Mouse (Mus musculus) hindbrain, embryonic 14.5 days (tissue): ENCODE data around the gene Ece1. TPM values are rescaled to one million over a fixed set of nuclear protein-coding genes. Genes with fewer than 3 reads are reported as not detected.
A peak's percentile ranks its signal among the peaks of the same experiment; 100 is the strongest.

ENCODE experiments used
- ATAC-seq: fragments of 200-750 bp; cut with Nextera tagmentation; 2 replicates; pipeline ENCODE4 v1.8.0; 2017; ENCODE audit warnings: moderate number of reproducible peaks, mild to moderate bottlenecking, moderate TSS enrichment, moderate library complexity; ENCODE audit not compliant: low FRiP score
- DNase-seq: peaks from one replicate; pipeline ENCODE4 v3.0.0-alpha.2; 2015; ENCODE audit warnings: low spot score
- H3K27ac ChIP-seq: fragments of 300-500 bp; sonication (generic); 2 replicates; pipeline ENCODE4 v1.5.1; 2014; ENCODE audit warnings: mild to moderate bottlenecking, moderate library complexity
- H3K27me3 ChIP-seq: fragments of 300-500 bp; sonication (generic); 2 replicates; pipeline ENCODE4 v1.6.1; 2014; ENCODE audit warnings: mild to moderate bottlenecking, low read length, mixed read lengths; ENCODE audit not compliant: control insufficient read depth, insufficient read depth
- H3K36me3 ChIP-seq: fragments of 300-500 bp; sonication (generic); replicated peaks from 2 replicates; pipeline ENCODE4 v1.6.1; 2014; ENCODE audit not compliant: control insufficient read depth, insufficient read depth
- H3K4me1 ChIP-seq: fragments of 300-500 bp; sonication (generic); replicated peaks from 2 replicates; pipeline ENCODE4 v1.6.1; 2014; ENCODE audit warnings: antibody characterized with exemption, low read length, mixed read lengths; ENCODE audit not compliant: control insufficient read depth, insufficient read depth
- H3K4me2 ChIP-seq: fragments of 300-500 bp; sonication (generic); replicated peaks from 2 replicates; pipeline ENCODE4 v1.6.1; 2014; ENCODE audit warnings: mild to moderate bottlenecking, moderate library complexity
- H3K4me3 ChIP-seq: fragments of 300-500 bp; sonication (generic); replicated peaks from 2 replicates; pipeline ENCODE4 v1.5.1; 2014; ENCODE audit warnings: mild to moderate bottlenecking, low read length
- H3K9ac ChIP-seq: fragments of 300-500 bp; sonication (generic); 2 replicates; pipeline ENCODE4 v1.6.1; 2014
- H3K9me3 ChIP-seq: fragments of 300-500 bp; sonication (generic); 2 replicates; pipeline ENCODE4 v1.6.1; 2016; ENCODE audit warnings: low read length; ENCODE audit not compliant: control insufficient read depth
- WGBS: fragments of 180-500 bp; shearing (Covaris S2); extraction: QIAGEN DNeasy Blood & Tissue Kit; methylation state at CpG from one replicate; pipeline ENCODE4 v1.1.7; 2014; 5-methylcytosine and 5-hydroxymethylcytosine counted together
- polyA plus RNA-seq: library from polyadenylated mRNA; unstranded; fragments of >200 nt; fragmentation: Nextera tagmentation; extraction: Ambion mirVana; gene quantifications from 2 replicates; pipeline ENCODE4 v1.2.1, GENCODE M21; 2014

Gene Ece1
- polyA plus RNA-seq, 1 experiment from 2014 or later: 25.0 TPM

GRCm38 (mm10) chr4:137952840-137953239 is 90.8 kb downstream of the Ece1 start:
- WGBS: 35% methylated on average over 4 of the region's 4 CpGs
- no peaks in the 10 kb centered on the region for H3K9me3 ChIP-seq
- DNase-seq (peak; percentile 90), ATAC-seq (no peak)
- no peaks in the 10 kb centered on the region for H3K4me1 ChIP-seq
- no peak overlapping the region for H3K27ac ChIP-seq
- no peak overlapping the region for H3K4me3 ChIP-seq
- H3K9ac ChIP-seq: no peak overlapping the region
- peaks cover 50% of the 10 kb centered on the region for H3K36me3 ChIP-seq
- H3K27me3 ChIP-seq: no peaks in the 10 kb centered on the region
- H3K4me2 ChIP-seq: no peak overlapping the region

GRCm38 (mm10) chr4:137954184-137954583 is 92.1 kb downstream of the Ece1 start:
- H3K4me3 ChIP-seq: no peak overlapping the region
- no peak overlapping the region for H3K9ac ChIP-seq
- H3K36me3 ChIP-seq: peaks cover 52% of the 10 kb centered on the region
- 85% methylated on average over 2 of the region's 2 CpGs for WGBS
- no peak overlapping the region for H3K27ac ChIP-seq
- no peaks in the 10 kb centered on the region for H3K27me3 ChIP-seq
- ATAC-seq (no peak), DNase-seq (no peak)
- no peaks in the 10 kb centered on the region for H3K9me3 ChIP-seq
- no peaks in the 10 kb centered on the region for H3K4me1 ChIP-seq
- no peak overlapping the region for H3K4me2 ChIP-seq

GRCm38 (mm10) chr4:137954926-137955396 is 92.9 kb downstream of the Ece1 start:
- H3K36me3 ChIP-seq: peaks cover 52% of the 10 kb centered on the region
- no peaks in the 10 kb centered on the region for H3K9me3 ChIP-seq
- H3K4me1 ChIP-seq: no peaks in the 10 kb centered on the region
- 86% methylated on average over 8 of the region's 8 CpGs for WGBS
- DNase-seq: no peak
- no peaks in the 10 kb centered on the region for H3K27me3 ChIP-seq
- H3K9ac ChIP-seq: no peak overlapping the region
- no peak overlapping the region for H3K4me3 ChIP-seq
- H3K4me2 ChIP-seq: no peak overlapping the region
- ATAC-seq: no peak
- H3K27ac ChIP-seq: no peak overlapping the region

GRCm38 (mm10) chr4:137956260-137956659 is 94.2 kb downstream of the Ece1 start:
- DNase-seq (no peak), ATAC-seq (no peak)
- H3K27ac ChIP-seq: no peak overlapping the region
- H3K36me3 ChIP-seq: peaks cover 55% of the 10 kb centered on the region
- no peak overlapping the region for H3K9ac ChIP-seq
- no peak overlapping the region for H3K4me3 ChIP-seq
- no peaks in the 10 kb centered on the region for H3K27me3 ChIP-seq
- H3K9me3 ChIP-seq: no peaks in the 10 kb centered on the region
- WGBS: 99% methylated on average over 15 of the region's 15 CpGs
- no peaks in the 10 kb centered on the region for H3K4me1 ChIP-seq
- H3K4me2 ChIP-seq: no peak overlapping the region

- no peaks in the 10 kb centered on the region for H3K27me3 ChIP-seq
- H3K36me3 ChIP-seq: peaks cover 64% of the 10 kb centered on the region
- ATAC-seq: no peak
- H3K4me1 ChIP-seq: no peaks in the 10 kb centered on the region
- no peak overlapping the region for H3K9ac ChIP-seq
- H3K9me3 ChIP-seq: no peaks in the 10 kb centered on the region
- no peak overlapping the region for H3K4me3 ChIP-seq
- WGBS: 85% methylated on average over 13 of the region's 13 CpGs
- H3K27ac ChIP-seq: no peak overlapping the region
- no peak for DNase-seq
- no peak overlapping the region for H3K4me2 ChIP-seq
Observed at GRCm38 (mm10) chr4:137959889-137960665, 98.0 kb downstream of the Ece1 start.

GRCm38 (mm10) chr4:137960757-137961156 is 98.7 kb downstream of the Ece1 start:
- 83% methylated on average over 11 of the region's 11 CpGs for WGBS
- no peak overlapping the region for H3K9ac ChIP-seq
- ATAC-seq (no peak), DNase-seq (no peak)
- no peaks in the 10 kb centered on the region for H3K9me3 ChIP-seq
- no peaks in the 10 kb centered on the region for H3K27me3 ChIP-seq
- no peak overlapping the region for H3K4me3 ChIP-seq
- peaks cover 64% of the 10 kb centered on the region for H3K36me3 ChIP-seq
- no peak overlapping the region for H3K4me2 ChIP-seq
- no peak overlapping the region for H3K27ac ChIP-seq
- no peaks in the 10 kb centered on the region for H3K4me1 ChIP-seq

- DNase-seq (no peak), ATAC-seq (0 out of 2 replicates have a peak, but pooled peaks have one; percentile 47)
- no peak overlapping the region for H3K27ac ChIP-seq
- 86% methylated on average over 20 of the region's 20 CpGs for WGBS
- H3K4me2 ChIP-seq: no peak overlapping the region
- H3K4me1 ChIP-seq: no peaks in the 10 kb centered on the region
- no peak overlapping the region for H3K9ac ChIP-seq
- no peaks in the 10 kb centered on the region for H3K27me3 ChIP-seq
- H3K36me3 ChIP-seq: peaks cover 51% of the 10 kb centered on the region
- no peak overlapping the region for H3K4me3 ChIP-seq
- no peaks in the 10 kb centered on the region for H3K9me3 ChIP-seq
Observed at GRCm38 (mm10) chr4:137962643-137963350, 100.8 kb downstream of the Ece1 start.

GRCm38 (mm10) chr4:137963431-137963830 is 101.4 kb downstream of the Ece1 start:
- Histone ChIP-seq H3K9ac (no peak overlapping the region), H3K27ac (no peak overlapping the region), H3K4me3 (no peak overlapping the region), H3K36me3 (peaks cover 46% of the 10 kb centered on the region), H3K27me3 (no peaks in the 10 kb centered on the region), H3K4me2 (no peak overlapping the region), H3K4me1 (no peaks in the 10 kb centered on the region), H3K9me3 (no peaks in the 10 kb centered on the region)
- DNase-seq (no peak), ATAC-seq (no peak)
- 86% methylated on average over 6 of the region's 6 CpGs for WGBS

GRCm38 (mm10) chr4:137963881-137964584 is 102.0 kb downstream of the Ece1 start:
- no peaks in the 10 kb centered on the region for H3K9me3 ChIP-seq
- DNase-seq (peak; percentile 75), ATAC-seq (peak; percentile 32; the same call in 1 of the 2 replicates)
- H3K4me2 ChIP-seq: no peak overlapping the region
- H3K36me3 ChIP-seq: peaks cover 41% of the 10 kb centered on the region
- WGBS: 62% methylated on average over 9 of the region's 9 CpGs
- H3K4me3 ChIP-seq: no peak overlapping the region
- H3K27ac ChIP-seq: no peak overlapping the region
- no peak overlapping the region for H3K9ac ChIP-seq
- no peaks in the 10 kb centered on the region for H3K4me1 ChIP-seq
- H3K27me3 ChIP-seq: no peaks in the 10 kb centered on the region
